Mouse (Mus musculus): Measurements from ENCODE around the gene Sorbs2.

GRCm38 (mm10) chr8:45677114-45677853 is 169.7 kb downstream of the Sorbs2 start:
- TF ChIP-seq ZNF384 (IDR thresholded peaks at IDR 0.05; ENCODE audit: low read depth, low read length) (no peak), HCFC1 (IDR thresholded peaks at IDR 0.05; ENCODE audit: borderline replicate concordance, insufficient read depth, low read length) (no peak), ZC3H11A (IDR thresholded peaks at IDR 0.05; ENCODE audit: borderline replicate concordance, low read depth, low read length) (no peak), MAFK (IDR thresholded peaks at IDR 0.05; ENCODE audit: insufficient read depth, low read depth, low read length) (no peak)

Measured in ES-E14 (cell line).